Mouse (Mus musculus): ENCODE measurements around the gene Itk. TPM values are rescaled to one million over a fixed set of nuclear protein-coding genes. Genes with fewer than 3 reads are reported as not detected.

The Itk gene
- total RNA-seq, 2 experiments from 2014 or later: 0.37 to 0.42 TPM

DNA sequence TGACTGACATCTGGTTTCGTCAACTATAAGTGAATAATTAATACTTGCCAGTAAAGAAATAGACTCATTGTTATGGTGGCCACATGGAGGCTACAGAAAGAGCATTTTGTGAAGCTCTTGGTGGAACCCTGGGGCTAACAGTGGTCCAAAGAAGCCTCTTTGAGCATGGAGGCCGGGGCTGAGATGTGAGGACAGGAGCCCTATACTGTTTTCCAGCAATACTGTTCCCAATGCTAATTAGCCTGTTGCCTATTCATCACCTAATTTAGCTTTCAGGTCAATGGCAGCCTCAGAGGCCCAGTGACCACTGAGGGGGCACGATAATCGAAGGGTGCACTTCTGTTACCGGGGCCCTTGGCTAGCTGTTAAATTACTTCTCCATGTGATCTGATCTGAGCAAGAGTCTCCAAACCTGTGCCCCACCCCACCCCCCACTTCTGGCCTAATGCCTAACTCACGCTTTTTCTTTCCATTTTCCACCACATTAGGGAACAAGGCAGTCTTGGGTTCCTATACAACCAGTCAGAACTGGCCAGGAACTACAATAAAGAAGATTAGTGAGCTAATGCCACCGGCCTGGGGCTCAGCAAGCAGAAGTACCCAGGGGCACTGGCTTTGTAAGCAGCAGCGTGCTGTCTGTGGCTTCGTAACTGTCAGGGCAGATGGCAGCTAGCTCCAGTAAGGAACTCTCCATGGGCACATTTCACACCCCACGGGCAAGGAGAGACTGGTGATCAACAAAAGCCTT lies 79.3 kb downstream of the Itk start:
- DNase-seq (ENCODE audit: extremely low spot score in 1 of 2, low spot score in 1 of 2): no peak

- no peak for DNase-seq (ENCODE audit: extremely low spot score in 1 of 2, low spot score in 1 of 2)
Observed at GRCm38 (mm10) chr11:46309111-46309741, 80.1 kb downstream of the Itk start.

DNA sequence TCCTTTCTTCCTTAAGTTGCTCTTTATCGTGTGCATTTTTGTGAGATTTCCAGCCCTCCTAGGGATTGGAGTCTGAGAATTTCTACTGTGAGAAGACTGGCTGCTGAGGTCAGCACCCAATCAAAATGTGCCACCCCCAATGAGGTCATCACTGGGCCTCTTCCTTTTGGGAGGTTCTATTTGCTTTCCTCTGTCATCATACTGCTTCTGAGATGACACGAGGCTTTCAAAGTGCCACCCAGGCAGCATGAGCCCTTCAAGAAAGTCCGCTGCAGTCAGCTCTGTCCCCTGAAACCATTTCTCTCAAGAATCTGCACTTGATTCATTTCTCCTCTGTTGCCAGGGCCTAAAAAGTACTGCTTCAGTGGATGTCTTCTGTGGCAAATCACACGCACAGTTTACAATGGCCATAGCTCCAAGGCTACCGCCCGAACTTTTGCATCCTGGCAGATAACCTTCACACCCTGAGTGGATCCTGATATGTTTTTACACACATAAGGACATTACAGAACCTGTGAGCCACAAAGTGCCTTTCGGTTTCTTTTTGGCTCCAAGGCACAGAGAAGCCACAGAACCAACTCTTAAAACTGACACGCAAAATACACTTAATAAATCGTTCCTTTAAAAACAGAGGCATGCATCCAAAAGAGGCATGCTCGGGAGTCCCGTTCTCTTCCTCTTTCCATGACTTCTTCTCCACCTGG lies 80.9 kb downstream of the Itk start:
- no peak for DNase-seq (ENCODE audit: extremely low spot score in 1 of 2, low spot score in 1 of 2)

DNA sequence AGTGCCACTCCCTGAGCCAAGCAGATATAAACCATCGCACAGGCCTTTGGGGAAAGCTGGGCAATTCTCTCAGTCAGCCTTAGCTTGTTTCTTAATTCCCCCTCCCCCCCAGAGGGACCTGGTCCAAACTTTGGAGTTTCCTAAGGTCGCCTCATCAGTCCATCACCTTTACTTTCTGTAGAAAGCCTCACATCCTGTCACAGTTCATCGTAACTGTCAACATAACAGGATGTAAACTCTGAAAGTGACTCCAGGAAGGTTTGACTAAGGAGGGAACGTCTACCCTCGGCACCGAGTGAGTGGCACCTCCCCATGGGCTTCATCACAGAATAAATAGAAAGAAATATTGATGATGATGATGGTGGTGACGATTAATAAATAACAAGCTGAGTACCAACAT lies 81.5 kb downstream of the Itk start:
- DNase-seq (ENCODE audit: extremely low spot score in 1 of 2, low spot score in 1 of 2): no peak

- DNase-seq (ENCODE audit: extremely low spot score in 1 of 2, low spot score in 1 of 2): no peak
Observed at GRCm38 (mm10) chr11:46306776-46307175, 82.5 kb downstream of the Itk start.

DNA sequence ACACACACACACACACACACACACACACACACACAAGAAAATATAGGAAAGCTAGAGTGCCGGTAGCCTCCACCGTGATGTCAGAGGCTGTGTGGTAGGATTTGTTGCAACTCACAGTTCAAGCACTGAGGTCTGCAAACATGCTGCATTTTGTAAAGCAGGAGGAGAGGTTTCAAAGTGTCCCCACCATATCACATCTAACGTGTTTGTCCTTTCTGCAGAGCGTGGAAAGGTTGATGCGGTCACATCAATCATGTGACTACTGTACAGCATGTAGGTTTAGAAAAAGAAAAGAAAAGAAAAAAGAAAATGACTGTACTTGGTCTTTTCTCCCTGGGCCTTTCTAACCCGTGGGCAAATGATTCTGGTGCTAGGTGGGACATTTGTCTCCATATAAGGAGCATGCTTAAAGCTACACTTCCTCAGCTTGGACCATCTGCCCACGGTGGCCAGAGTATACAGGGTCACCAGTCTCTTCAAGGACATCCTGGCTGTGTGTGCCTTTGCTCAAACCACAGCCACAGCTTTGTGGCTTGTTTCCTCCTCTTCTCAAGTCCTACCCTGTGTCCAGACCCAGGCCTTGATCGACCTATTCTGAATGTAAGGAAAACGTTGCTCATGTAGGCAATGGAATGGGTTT lies 83.3 kb downstream of the Itk start:
- no peak for DNase-seq (ENCODE audit: extremely low spot score in 1 of 2, low spot score in 1 of 2)

- no peak for DNase-seq (ENCODE audit: extremely low spot score in 1 of 2, low spot score in 1 of 2)
Observed at GRCm38 (mm10) chr11:46304864-46305710, 84.2 kb downstream of the Itk start.

DNA sequence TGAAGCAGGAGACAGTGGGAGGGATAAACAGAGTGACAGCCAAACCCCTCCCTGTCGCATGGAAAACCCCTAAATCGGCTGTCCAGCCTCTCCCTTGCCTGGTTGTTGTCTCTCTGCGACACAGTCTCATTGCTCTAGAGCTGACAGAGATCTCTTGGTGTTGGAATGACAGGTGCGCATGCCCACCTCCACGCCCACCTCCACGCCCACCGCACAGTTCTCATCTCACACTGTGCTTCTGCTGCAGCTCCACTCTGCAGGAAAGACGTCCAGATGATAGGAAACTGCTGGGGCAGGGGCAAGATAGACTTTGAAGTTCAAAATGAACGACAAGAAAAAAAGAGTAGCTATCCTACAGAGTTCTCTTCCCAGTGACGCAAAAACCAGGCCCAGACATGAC lies 85.2 kb downstream of the Itk start:
- DNase-seq (ENCODE audit: extremely low spot score in 1 of 2, low spot score in 1 of 2): no peak

DNA sequence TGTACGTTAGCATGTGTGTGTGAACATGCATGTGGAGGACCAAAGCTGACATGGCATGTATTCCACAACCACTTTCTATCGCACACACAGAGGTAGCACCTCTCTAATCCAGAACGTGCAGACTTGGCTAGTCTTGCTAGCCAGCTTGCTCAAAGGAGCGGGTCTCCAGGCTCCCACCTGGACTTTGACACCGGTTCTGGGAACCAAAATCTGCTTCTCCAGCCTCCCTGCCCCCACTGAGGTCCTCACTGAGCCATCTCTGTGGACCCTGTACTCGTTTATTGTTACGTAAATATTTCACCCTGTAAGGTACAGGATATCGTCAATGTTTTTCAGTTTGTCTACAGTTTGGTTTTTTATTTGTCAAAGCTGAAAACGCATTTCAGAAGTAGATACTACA lies 86.8 kb downstream of the Itk start:
- no peak for DNase-seq (ENCODE audit: extremely low spot score in 1 of 2, low spot score in 1 of 2)

DNA sequence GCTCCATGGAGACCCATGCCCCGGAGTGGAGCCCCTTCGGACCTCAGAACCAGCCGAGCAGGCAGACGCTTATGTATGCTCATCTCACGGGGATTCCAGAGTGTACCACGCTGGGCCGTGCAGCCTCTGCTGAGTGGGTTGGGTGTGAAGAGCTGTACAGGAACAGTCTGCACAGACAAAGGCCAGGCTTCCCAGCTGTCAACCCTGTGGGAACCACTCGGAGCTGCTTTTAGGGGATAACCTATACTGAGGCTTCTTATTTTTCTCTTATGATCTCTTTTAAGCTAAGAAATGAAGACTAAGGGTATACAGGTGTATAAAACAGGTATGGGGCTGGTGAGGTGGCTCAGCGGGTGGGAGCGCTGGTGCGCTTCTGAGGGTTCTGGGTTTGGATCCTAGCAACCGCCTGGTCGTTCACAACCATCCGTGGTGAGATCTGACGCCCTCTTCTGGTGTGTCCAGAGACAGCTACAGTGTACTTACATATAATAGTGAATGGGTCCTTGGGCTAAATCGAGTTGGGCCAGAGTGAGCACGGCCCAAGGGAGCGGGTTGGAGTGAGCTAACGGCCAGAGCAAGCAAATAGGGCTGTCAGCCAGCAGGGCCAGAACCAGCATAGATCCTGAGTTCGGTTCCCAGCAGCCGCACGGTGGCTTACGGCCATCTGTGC lies 87.6 kb downstream of the Itk start:
- DNase-seq (ENCODE audit: extremely low spot score in 1 of 2, low spot score in 1 of 2): no peak

- DNase-seq (ENCODE audit: extremely low spot score in 1 of 2, low spot score in 1 of 2): no peak
Observed at GRCm38 (mm10) chr11:46299901-46300300, 89.4 kb downstream of the Itk start.

GRCm38 (mm10) chr11:46298889-46299785 lies 90.2 kb downstream of the Itk start:
- DNase-seq (ENCODE audit: extremely low spot score in 1 of 2, low spot score in 1 of 2): no peak

DNA sequence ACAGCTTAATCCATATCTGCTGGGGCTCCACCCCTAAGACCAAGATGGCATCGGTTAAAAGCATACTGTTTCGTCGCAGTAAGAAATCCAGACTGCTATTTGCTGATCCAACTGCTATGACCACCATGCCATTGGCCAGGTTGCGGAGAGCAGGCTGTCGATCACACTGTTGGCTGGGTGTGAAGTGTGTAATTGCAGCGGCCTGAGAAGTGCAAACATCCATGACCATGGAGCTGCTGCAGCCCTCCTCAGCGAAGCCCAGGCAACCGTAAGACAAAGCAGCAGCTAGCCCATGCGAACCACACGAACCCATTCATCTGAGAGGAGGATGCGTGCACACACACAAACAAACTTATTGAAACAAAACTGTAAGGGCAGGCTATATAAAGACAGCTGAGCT lies 94.9 kb downstream of the Itk start:
- DNase-seq (ENCODE audit: extremely low spot score in 1 of 2, low spot score in 1 of 2): no peak

DNA sequence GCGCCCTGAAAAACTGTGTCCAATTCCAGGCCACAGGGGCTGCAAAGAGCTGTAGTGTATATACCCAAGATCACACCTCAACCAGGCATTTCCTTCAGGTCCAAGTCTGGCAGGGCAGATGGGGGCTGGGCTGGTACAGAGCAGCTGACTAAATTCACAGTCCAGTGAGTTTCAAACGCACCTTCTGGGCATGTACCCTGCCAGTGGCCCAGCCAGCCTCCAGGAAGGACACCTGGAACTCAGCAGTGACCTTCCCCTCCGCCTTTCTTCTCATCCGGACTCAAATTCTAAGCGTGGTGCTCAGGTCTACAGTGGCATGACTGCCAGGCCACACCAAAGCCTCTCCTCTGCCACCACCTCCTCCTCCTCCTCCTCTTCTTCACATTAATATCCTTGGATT lies 95.8 kb downstream of the Itk start:
- DNase-seq (ENCODE audit: extremely low spot score in 1 of 2, low spot score in 1 of 2): no peak

- no peak for DNase-seq (ENCODE audit: extremely low spot score in 1 of 2, low spot score in 1 of 2)
Observed at GRCm38 (mm10) chr11:46290988-46291405, 98.3 kb downstream of the Itk start.

GRCm38 (mm10) chr11:46289561-46289960 lies 99.8 kb downstream of the Itk start:
- no peak for DNase-seq (ENCODE audit: extremely low spot score in 1 of 2, low spot score in 1 of 2)

- no peak for DNase-seq (ENCODE audit: extremely low spot score in 1 of 2, low spot score in 1 of 2)
Observed at GRCm38 (mm10) chr11:46289022-46289421, 100.3 kb downstream of the Itk start.

DNA sequence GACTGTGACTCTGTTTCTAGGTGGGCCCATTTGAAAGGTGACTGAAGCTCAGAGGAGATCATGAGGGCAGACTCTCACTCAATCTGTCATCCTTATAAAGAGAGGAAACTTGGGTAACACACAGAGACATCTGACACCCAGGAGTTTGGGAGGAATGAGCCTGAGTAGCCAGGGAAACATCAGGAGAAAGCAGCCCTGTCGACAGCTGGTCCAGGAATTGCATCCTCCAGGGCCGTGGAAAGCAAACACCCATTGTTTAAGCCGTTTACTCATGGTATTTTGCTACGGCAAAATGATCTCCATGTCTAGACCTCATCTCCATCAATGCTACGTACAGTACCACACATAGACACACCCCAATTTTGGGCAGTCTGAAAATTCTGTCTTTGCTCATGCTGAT lies 101.2 kb downstream of the Itk start:
- no peak for DNase-seq (ENCODE audit: extremely low spot score in 1 of 2, low spot score in 1 of 2)

- no peak for DNase-seq (ENCODE audit: extremely low spot score in 1 of 2, low spot score in 1 of 2)
Observed at GRCm38 (mm10) chr11:46286803-46287202, 102.5 kb downstream of the Itk start.

Data from layer of hippocampus, postnatal 25 days (tissue).